In genomic region chr11:35852731-35853130, GRCm38 (mm10) we compare ENCODE assay signal across 9 mouse cellular contexts. TPM values are rescaled to one million over a fixed set of nuclear protein-coding genes. Genes with fewer than 3 reads are reported as not detected.
DNase-seq lines count a peak whose midpoint lies in the region; ATAC-seq and TF ChIP-seq lines count a peak whose summit lies in the region.
"Had no signal": no experiment of that assay in that cellular context is flagged by ENCODE, and none has a peak within 500 bp of the region (broad histone marks: within the 10 kb centered on the region; RNA-seq: fewer than 3 reads in every experiment).

No protein-coding gene starts in this region.

- H3K36me3 ChIP-seq in ES-E14 (ENCODE audit: control insufficient read depth, insufficient read depth, low read length, poor library complexity, severe bottlenecking): peaks cover 19% of the 10 kb centered on the region; the same call in 1 of the 2 replicates
- peaks cover 42% of the 10 kb centered on the region for H3K36me3 ChIP-seq in embryonic facial prominence, embryonic 10.5 days (replicated peaks)

- in situ Hi-C loops in ES-E14 (cut with MboI; ENCODE audit: low sequenced_read_pairs in 2 of 2, unreplicated experiment in 2 of 2): loop anchor here (10.0 kb wide), 2 partner anchors 142 to 152 kb away; no protein-coding TSS in a partner anchor

- no peaks in the 10 kb centered on the region for H3K27me3 ChIP-seq in embryonic facial prominence, embryonic 10.5 days (replicated peaks; ENCODE audit: low read depth, poor library complexity, severe bottlenecking)

- H3K4me1 ChIP-seq in ES-E14 (ENCODE audit: control insufficient read depth in 2 of 2, insufficient read depth in 2 of 2, low read length in 2 of 2, poor library complexity in 1 of 2): no peaks in the 10 kb centered on the region
- peaks cover 25% of the 10 kb centered on the region for H3K4me1 ChIP-seq in embryonic facial prominence, embryonic 10.5 days

- no peak for ATAC-seq in erythroblast, adult 5-6 weeks (replicated peaks; ENCODE audit: low FRiP score, poor library complexity, severe bottlenecking)

- H3K9me3 ChIP-seq in ES-E14 (ENCODE audit: control insufficient read depth, insufficient read depth, low read depth, low read length): no peaks in the 10 kb centered on the region
- no peaks in the 10 kb centered on the region for H3K9me3 ChIP-seq in embryonic facial prominence, embryonic 10.5 days

- H3K4me3 ChIP-seq in ES-E14 (ENCODE audit: insufficient read depth in 1 of 2, low read depth in 1 of 2, low read length in 2 of 2, poor library complexity in 1 of 2, severe bottlenecking in 1 of 2): no peak overlapping the region
- H3K4me3 ChIP-seq in embryonic facial prominence, embryonic 10.5 days: no peak overlapping the region

- WGBS in embryonic facial prominence, embryonic 10.5 days: 59% methylated on average over 4 of the region's 4 CpGs

- H3K9ac ChIP-seq in ES-E14 (ENCODE audit: insufficient read depth, low read depth, low read length, poor library complexity, severe bottlenecking): no peak overlapping the region

- peak; percentile 21 to 37 for DNase-seq in cerebellum, adult 18-20 months
- DNase-seq in cerebellum, postnatal 4 days (ENCODE audit: low spot score in 2 of 2): no peak
- peak; percentile 49 for DNase-seq in layer of hippocampus, adult 9-10 months (ENCODE audit: low spot score)
- DNase-seq in layer of hippocampus, postnatal 36 days: no peak
- peak; percentile 83 for DNase-seq in ES-E14 (ENCODE audit: low read depth, low spot score)
- DNase-seq in embryonic facial prominence, embryonic 10.5 days (ENCODE audit: low spot score): peak; percentile 61
- DNase-seq in naive thymus-derived CD4-positive, alpha-beta T cell, adult 2 months (ENCODE audit: low read depth): peak; percentile 68

- H3K27ac ChIP-seq in ES-E14 (ENCODE audit: insufficient read depth, low read depth, low read length, poor library complexity, severe bottlenecking): no peak overlapping the region
- no peak overlapping the region for H3K27ac ChIP-seq in embryonic facial prominence, embryonic 10.5 days (replicated peaks)
- H3K27ac ChIP-seq: macrophage had no signal

TF ChIP-seq in ES-E14, 5 proteins besides CTCF, POLR2A, EP300 and RAD21:
- TF ChIP-seq ZNF384 (IDR thresholded peaks at IDR 0.05; ENCODE audit: low read depth, low read length) (no peak), CHD2 (IDR thresholded peaks at IDR 0.05; ENCODE audit: low read depth, low read length) (no peak), MAFK (IDR thresholded peaks at IDR 0.05; ENCODE audit: insufficient read depth, low read depth, low read length) (no peak), ZC3H11A (IDR thresholded peaks at IDR 0.05; ENCODE audit: borderline replicate concordance, low read depth, low read length) (no peak), HCFC1 (IDR thresholded peaks at IDR 0.05; ENCODE audit: borderline replicate concordance, insufficient read depth, low read length) (no peak)
TF ChIP-seq in ES-E14: peak in this region for 0.

RNA-seq across cellular contexts. Expression of gene Rars, which starts 18.4 kb away (rescaled TPM):
- 10 to 100 TPM; 48.9 to 49.9 TPM for total RNA-seq in layer of hippocampus, postnatal 36 days (2021)
- 105 and 156 TPM in 2 replicates for total RNA-seq in ES-E14 (2012; rRNA removed)
- polyA plus RNA-seq in embryonic facial prominence, embryonic 10.5 days (2016; fragmentation: Nextera tagmentation; extraction: Ambion mirVana): 110 and 115 TPM in 2 replicates
- 20.9 and 22.2 TPM in 2 replicates for total RNA-seq in erythroblast, adult 5-6 weeks (2015; ENCODE audit: low replicate concordance)
- total RNA-seq in erythroblast, adult 5-6 weeks (2017; ENCODE audit: low replicate concordance): 24.7 and 25.4 TPM in 2 replicates

RNA-seq across cellular contexts. Expression of gene Fbll1, which starts 54.0 kb away (rescaled TPM):
- 10 to 100 TPM; 42.2 to 46.1 TPM for total RNA-seq in layer of hippocampus, postnatal 36 days (2021)
- total RNA-seq in ES-E14 (2012; rRNA removed): 0.22 and 0.26 TPM in 2 replicates
- polyA plus RNA-seq in embryonic facial prominence, embryonic 10.5 days (2016; fragmentation: Nextera tagmentation; extraction: Ambion mirVana): 0.51 and 0.64 TPM in 2 replicates
- not detected in 2 replicates for total RNA-seq in erythroblast, adult 5-6 weeks (2015; ENCODE audit: low replicate concordance)
- total RNA-seq in erythroblast, adult 5-6 weeks (2017; ENCODE audit: low replicate concordance): not detected in 2 replicates
- polyA plus RNA-seq: macrophage had no signal

Comparison
In these comparisons a context has a peak if more than half of its experiments do, and no peak if none do; other contexts are left out.
1. DNase-seq: peak in cerebellum, adult 18-20 months (2 of 2), layer of hippocampus, adult 9-10 months (single experiment), ES-E14 (single experiment), embryonic facial prominence, embryonic 10.5 days (single experiment) and naive thymus-derived CD4-positive, alpha-beta T cell, adult 2 months (single experiment); none in cerebellum, postnatal 4 days (0 of 2) and layer of hippocampus, postnatal 36 days (0 of 2).
2. RNA of gene Fbll1, which starts 54.0 kb away (total RNA-seq): 42.2 to 46.1 TPM in layer of hippocampus, postnatal 36 days; 0.22 to 0.26 TPM in ES-E14 and not detected in erythroblast, adult 5-6 weeks; every median in the first group is over 10 times any median in the second.